Mouse (Mus musculus): ENCODE measurements around the gene Nckipsd. TPM values are rescaled to one million over a fixed set of nuclear protein-coding genes. Genes with fewer than 3 reads are reported as not detected.
A peak's percentile ranks its signal among the peaks of the same experiment; 100 is the strongest.

Nckipsd gene
- 5.6 and 5.9 TPM in 2 replicates for polyA plus RNA-seq (2012; rRNA removed)

DNA sequence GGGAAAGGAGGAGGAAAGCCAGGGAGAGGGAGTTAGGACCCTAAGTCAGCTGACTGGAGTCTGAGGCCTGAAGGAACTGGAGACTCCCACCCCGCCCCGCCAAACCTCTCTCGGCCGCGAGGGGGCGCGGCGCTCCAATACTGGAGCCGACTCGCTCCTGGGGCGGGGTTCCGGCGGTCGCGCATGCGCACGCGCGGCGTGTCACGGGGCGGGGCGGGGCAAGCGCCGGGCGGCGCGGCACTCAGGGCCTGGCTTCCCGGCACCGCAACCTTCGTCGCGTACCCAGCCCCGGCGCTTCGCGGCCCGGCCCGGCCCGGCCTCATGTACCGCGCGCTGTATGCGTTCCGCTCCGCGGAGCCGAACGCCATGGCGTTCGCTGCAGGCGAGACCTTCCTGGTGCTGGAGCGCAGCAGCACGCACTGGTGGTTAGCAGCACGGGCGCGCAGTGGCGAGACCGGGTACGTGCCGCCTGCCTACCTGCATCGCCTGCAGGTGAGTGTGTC, at the start of gene Nckipsd:
TSS of gene Nckipsd (plus strand) at position 206 of the 503 bp plus-strand sequence.
- no peaks in the 10 kb centered on the region for H3K27me3 ChIP-seq (ENCODE audit: control insufficient read depth, insufficient read depth, low read length)
- H3K4me3 ChIP-seq (ENCODE audit: control insufficient read depth, low read depth, low read length), result peak within 1 kb of the TSS; percentile 94
- 0 out of 2 replicates have a peak within 1 kb of the TSS, but pooled peaks have one; percentile 47 for H3K27ac ChIP-seq (ENCODE audit: control insufficient read depth, insufficient read depth, low read depth, low read length)
- H3K36me3 ChIP-seq (ENCODE audit: control insufficient read depth, insufficient read depth, low read length), result no peaks in the 10 kb centered on the region
- TF ChIP-seq CTCF (IDR thresholded peaks at IDR 0.05; ENCODE audit: control insufficient read depth, insufficient read depth, insufficient replicate concordance, low read depth, low read length) (peak; percentile 70), POLR2A (IDR thresholded peaks at IDR 0.05; ENCODE audit: control insufficient read depth, low read depth, low read length) (no peak)
- peaks cover 13% of the 10 kb centered on the region for H3K4me1 ChIP-seq (ENCODE audit: control insufficient read depth, insufficient read depth, low read length)

DNA sequence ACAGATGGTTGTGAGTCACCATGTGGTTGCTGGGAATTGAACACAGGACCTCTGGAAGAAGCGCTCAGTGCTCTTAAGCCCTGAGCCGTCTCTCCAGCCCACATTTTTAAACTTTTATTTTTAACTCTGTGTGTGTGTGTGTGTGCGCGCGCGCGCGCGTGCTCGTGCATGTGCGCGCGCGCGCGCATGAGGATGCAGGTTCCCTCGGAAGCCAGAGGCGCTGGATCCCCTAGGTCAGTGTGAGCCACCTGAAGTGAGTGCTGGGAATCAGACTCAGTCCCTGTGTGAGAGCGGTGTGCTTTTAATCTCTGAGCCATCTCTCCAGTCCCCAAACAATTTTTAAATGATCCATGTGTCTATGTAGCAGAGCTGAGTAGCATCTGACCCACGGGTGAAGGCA, 49.0 kb upstream of the Nckipsd start:
- H3K36me3 ChIP-seq (ENCODE audit: control insufficient read depth, insufficient read depth, low read length), result no peaks in the 10 kb centered on the region
- H3K27me3 ChIP-seq (ENCODE audit: control insufficient read depth, insufficient read depth, low read length), result no peaks in the 10 kb centered on the region
- no peaks in the 10 kb centered on the region for H3K4me1 ChIP-seq (ENCODE audit: control insufficient read depth, insufficient read depth, low read length)
- peak overlapping the region; percentile 54; the same call in 1 of the 2 replicates for H3K27ac ChIP-seq (ENCODE audit: control insufficient read depth, insufficient read depth, low read depth, low read length)
- H3K4me3 ChIP-seq (ENCODE audit: control insufficient read depth, low read depth, low read length), result peak overlapping the region; percentile 80
- TF ChIP-seq POLR2A (IDR thresholded peaks at IDR 0.05; ENCODE audit: control insufficient read depth, low read depth, low read length) (no peak), CTCF (IDR thresholded peaks at IDR 0.05; ENCODE audit: control insufficient read depth, insufficient read depth, insufficient replicate concordance, low read depth, low read length) (no peak)

DNA sequence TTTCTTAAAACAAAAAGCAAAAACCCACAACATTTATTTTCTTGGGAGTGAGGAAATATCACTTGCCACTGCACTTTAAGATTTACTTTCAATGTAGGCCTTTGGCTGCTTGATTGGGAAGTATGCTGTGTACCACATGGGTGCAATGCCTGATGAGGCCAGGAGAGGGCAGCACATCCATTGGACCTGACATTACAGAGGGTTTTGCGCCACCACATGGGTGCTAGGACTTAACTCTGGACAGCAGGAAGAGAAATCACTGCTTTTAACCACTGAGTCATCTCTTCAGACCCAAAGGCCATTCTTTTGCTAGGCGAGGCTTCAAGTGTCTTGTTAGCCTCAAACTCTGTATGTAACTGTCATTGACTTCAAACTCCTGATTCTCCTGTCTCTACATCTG, 48.4 kb upstream of the Nckipsd start:
- Histone ChIP-seq H3K27me3 (ENCODE audit: control insufficient read depth, insufficient read depth, low read length) (no peaks in the 10 kb centered on the region), H3K27ac (ENCODE audit: control insufficient read depth, insufficient read depth, low read depth, low read length) (0 out of 2 replicates have a peak overlapping the region, but pooled peaks have one; percentile 5), H3K4me3 (ENCODE audit: control insufficient read depth, low read depth, low read length) (peak overlapping the region; percentile 80), H3K4me1 (ENCODE audit: control insufficient read depth, insufficient read depth, low read length) (no peaks in the 10 kb centered on the region), H3K36me3 (ENCODE audit: control insufficient read depth, insufficient read depth, low read length) (no peaks in the 10 kb centered on the region)
- TF ChIP-seq POLR2A (IDR thresholded peaks at IDR 0.05; ENCODE audit: control insufficient read depth, low read depth, low read length), result no peak
- peak; percentile 98; the same call in 1 of the 2 replicates for TF ChIP-seq CTCF (IDR thresholded peaks at IDR 0.05; ENCODE audit: control insufficient read depth, insufficient read depth, insufficient replicate concordance, low read depth, low read length)

DNA sequence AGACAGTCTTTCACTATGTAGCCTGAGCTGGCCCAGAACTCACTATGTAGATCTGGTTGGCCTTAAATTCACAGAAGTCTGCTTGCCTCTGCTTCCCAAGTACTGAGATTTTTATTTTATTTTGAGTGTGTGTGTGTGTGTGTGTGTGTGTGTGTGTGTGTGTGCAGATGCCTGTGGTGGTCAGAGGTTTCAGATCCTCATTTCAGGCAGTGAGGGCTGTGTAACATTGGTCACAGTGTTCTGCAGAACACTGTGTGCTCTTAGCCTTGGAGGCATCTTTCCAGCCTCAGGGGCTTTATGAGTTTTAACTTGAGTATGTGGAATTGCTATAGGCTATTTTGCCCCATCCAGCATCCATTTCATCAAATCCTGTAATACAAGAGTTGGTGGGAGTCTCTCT, 46.6 kb upstream of the Nckipsd start:
- no peak overlapping the region for H3K4me3 ChIP-seq (ENCODE audit: control insufficient read depth, low read depth, low read length)
- H3K27me3 ChIP-seq (ENCODE audit: control insufficient read depth, insufficient read depth, low read length), result no peaks in the 10 kb centered on the region
- no peak for TF ChIP-seq CTCF (IDR thresholded peaks at IDR 0.05; ENCODE audit: control insufficient read depth, insufficient read depth, insufficient replicate concordance, low read depth, low read length)
- no peak for TF ChIP-seq POLR2A (IDR thresholded peaks at IDR 0.05; ENCODE audit: control insufficient read depth, low read depth, low read length)
- no peak overlapping the region for H3K27ac ChIP-seq (ENCODE audit: control insufficient read depth, insufficient read depth, low read depth, low read length)
- H3K36me3 ChIP-seq (ENCODE audit: control insufficient read depth, insufficient read depth, low read length), result no peaks in the 10 kb centered on the region
- H3K4me1 ChIP-seq (ENCODE audit: control insufficient read depth, insufficient read depth, low read length), result no peaks in the 10 kb centered on the region

DNA sequence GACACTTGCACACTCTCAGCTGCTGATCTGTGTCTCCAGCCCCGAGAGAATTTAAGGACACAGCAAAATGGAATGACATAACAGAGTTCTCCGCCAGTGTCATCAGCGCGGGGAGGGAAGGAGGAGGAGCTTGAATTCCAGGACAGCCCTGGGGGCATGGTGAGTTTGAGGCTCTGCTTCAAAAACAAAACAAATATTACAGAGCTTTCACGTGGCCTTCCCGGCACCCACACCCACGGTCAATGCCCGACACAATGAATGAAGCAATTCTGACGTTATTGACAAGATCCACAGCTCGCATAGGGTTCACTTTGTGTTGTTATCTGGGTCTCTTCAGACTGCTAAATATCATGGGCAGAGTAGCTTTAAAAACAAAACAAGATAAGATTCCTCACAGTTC, 43.2 kb upstream of the Nckipsd start:
- Histone ChIP-seq H3K4me3 (ENCODE audit: control insufficient read depth, low read depth, low read length) (no peak overlapping the region), H3K36me3 (ENCODE audit: control insufficient read depth, insufficient read depth, low read length) (no peaks in the 10 kb centered on the region), H3K27ac (ENCODE audit: control insufficient read depth, insufficient read depth, low read depth, low read length) (no peak overlapping the region), H3K4me1 (ENCODE audit: control insufficient read depth, insufficient read depth, low read length) (no peaks in the 10 kb centered on the region), H3K27me3 (ENCODE audit: control insufficient read depth, insufficient read depth, low read length) (no peaks in the 10 kb centered on the region)
- TF ChIP-seq POLR2A (IDR thresholded peaks at IDR 0.05; ENCODE audit: control insufficient read depth, low read depth, low read length) (no peak), CTCF (IDR thresholded peaks at IDR 0.05; ENCODE audit: control insufficient read depth, insufficient read depth, insufficient replicate concordance, low read depth, low read length) (no peak)

DNA sequence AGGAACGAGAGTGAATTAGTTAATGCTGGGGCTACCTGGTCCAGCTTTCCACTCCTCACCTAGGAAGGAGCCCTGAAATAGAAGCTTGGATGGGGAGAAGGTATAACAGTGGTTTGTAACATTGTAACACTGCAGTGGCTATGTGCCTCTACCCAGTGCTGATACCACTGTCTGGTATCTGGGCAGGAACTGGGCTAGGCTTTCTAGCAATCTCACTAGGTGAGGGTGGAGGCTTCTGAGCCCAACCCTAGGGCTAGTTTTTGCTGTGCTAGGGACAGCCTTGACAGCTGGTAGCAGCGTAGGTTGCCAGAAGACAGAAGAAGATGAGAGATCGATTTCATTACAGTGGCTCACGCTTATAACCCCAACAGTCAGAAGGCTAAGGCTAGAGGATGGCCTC, 31.6 kb upstream of the Nckipsd start:
- H3K27me3 ChIP-seq (ENCODE audit: control insufficient read depth, insufficient read depth, low read length), result no peaks in the 10 kb centered on the region
- TF ChIP-seq POLR2A (IDR thresholded peaks at IDR 0.05; ENCODE audit: control insufficient read depth, low read depth, low read length), result no peak
- TF ChIP-seq CTCF (IDR thresholded peaks at IDR 0.05; ENCODE audit: control insufficient read depth, insufficient read depth, insufficient replicate concordance, low read depth, low read length), result no peak
- peaks cover under 1% of the 10 kb centered on the region; the same call in 1 of the 2 replicates for H3K4me1 ChIP-seq (ENCODE audit: control insufficient read depth, insufficient read depth, low read length)
- no peaks in the 10 kb centered on the region for H3K36me3 ChIP-seq (ENCODE audit: control insufficient read depth, insufficient read depth, low read length)
- no peak overlapping the region for H3K27ac ChIP-seq (ENCODE audit: control insufficient read depth, insufficient read depth, low read depth, low read length)
- no peak overlapping the region for H3K4me3 ChIP-seq (ENCODE audit: control insufficient read depth, low read depth, low read length)

DNA sequence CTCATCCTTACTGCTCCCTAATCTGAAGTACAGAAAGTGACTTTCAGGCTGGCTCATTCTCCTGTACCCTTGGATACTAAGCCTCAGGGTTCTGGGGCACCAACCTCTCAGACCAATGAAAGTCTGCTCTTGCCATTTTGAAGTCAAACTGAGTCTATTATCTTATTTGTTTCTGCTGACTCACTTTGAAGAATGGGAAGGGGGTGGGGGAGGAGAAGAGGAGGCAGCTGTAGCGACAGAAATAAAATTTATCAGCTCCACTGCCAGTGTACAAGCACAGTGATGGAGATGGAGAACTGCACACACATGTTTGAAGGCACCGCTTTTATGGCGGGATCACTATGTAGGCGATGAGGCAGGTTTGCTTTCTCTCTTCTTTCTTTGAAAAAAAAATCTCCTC, 30.9 kb upstream of the Nckipsd start:
- no peak overlapping the region for H3K27ac ChIP-seq (ENCODE audit: control insufficient read depth, insufficient read depth, low read depth, low read length)
- TF ChIP-seq CTCF (IDR thresholded peaks at IDR 0.05; ENCODE audit: control insufficient read depth, insufficient read depth, insufficient replicate concordance, low read depth, low read length) (no peak), POLR2A (IDR thresholded peaks at IDR 0.05; ENCODE audit: control insufficient read depth, low read depth, low read length) (no peak)
- no peaks in the 10 kb centered on the region; the same call in 1 of the 2 replicates for H3K4me1 ChIP-seq (ENCODE audit: control insufficient read depth, insufficient read depth, low read length)
- no peaks in the 10 kb centered on the region for H3K27me3 ChIP-seq (ENCODE audit: control insufficient read depth, insufficient read depth, low read length)
- no peaks in the 10 kb centered on the region for H3K36me3 ChIP-seq (ENCODE audit: control insufficient read depth, insufficient read depth, low read length)
- no peak overlapping the region for H3K4me3 ChIP-seq (ENCODE audit: control insufficient read depth, low read depth, low read length)

Measured in testis, adult 2 months (tissue).